Mouse (Mus musculus) hindbrain, embryonic 13.5 days (tissue): ENCODE measurements at regions not wholly inside any gene's neighbourhood (a gene's known extent, or its start where the extent isn't known, plus 50 kb on each side); places are given as distances from the start of the nearest gene placed in this dataset.

Experiments used
- ATAC-seq: fragments of 200-750 bp; cut with Nextera tagmentation; 2 replicates; pipeline ENCODE4 v1.8.0; 2017; ENCODE audit warnings: moderate TSS enrichment; ENCODE audit not compliant: low FRiP score
- H3K27ac ChIP-seq: fragments of 300-500 bp; sonication (generic); 2 replicates; pipeline ENCODE4 v1.5.1; 2015; ENCODE audit warnings: inconsistent platforms, mild to moderate bottlenecking, moderate library complexity
- H3K27me3 ChIP-seq: fragments of 300-500 bp; sonication (generic); 2 replicates; pipeline ENCODE4 v1.6.1; 2015; ENCODE audit warnings: mild to moderate bottlenecking, inconsistent platforms
- H3K36me3 ChIP-seq: fragments of 300-500 bp; sonication (generic); 2 replicates; pipeline ENCODE4 v1.6.1; 2015; ENCODE audit warnings: mild to moderate bottlenecking, inconsistent platforms
- H3K4me1 ChIP-seq: fragments of 300-500 bp; sonication (generic); replicated peaks from 2 replicates; pipeline ENCODE4 v1.6.1; 2015; ENCODE audit warnings: inconsistent platforms
- H3K4me2 ChIP-seq: fragments of 300-500 bp; sonication (generic); 2 replicates; pipeline ENCODE4 v1.6.1; 2015; ENCODE audit warnings: inconsistent platforms, mild to moderate bottlenecking, moderate library complexity
- H3K4me3 ChIP-seq: fragments of 300-500 bp; sonication (generic); 2 replicates; pipeline ENCODE4 v1.5.1; 2015; ENCODE audit warnings: mild to moderate bottlenecking, inconsistent platforms
- H3K9ac ChIP-seq: fragments of 300-500 bp; sonication (generic); 2 replicates; pipeline ENCODE4 v1.6.1; 2015; ENCODE audit warnings: mild to moderate bottlenecking, inconsistent platforms
- H3K9me3 ChIP-seq: fragments of 300-500 bp; sonication (generic); 2 replicates; pipeline ENCODE4 v1.6.1; 2016; ENCODE audit warnings: inconsistent platforms
- WGBS: fragments of 180-500 bp; shearing (Covaris S2); methylation state at CpG from one replicate; pipeline ENCODE4 v1.1.7; 2015; 5-methylcytosine and 5-hydroxymethylcytosine counted together

GRCm38 (mm10) chr9:31971801-31972628, 58.8 kb upstream of the Barx2 start:
- no peaks in the 10 kb centered on the region for H3K36me3 ChIP-seq
- peaks cover 16% of the 10 kb centered on the region for H3K4me1 ChIP-seq
- peak; percentile 96 for ATAC-seq
- 12% methylated on average over 7 of the region's 7 CpGs for WGBS
- H3K27ac ChIP-seq = 0 out of 2 replicates have a peak overlapping the region, but pooled peaks have one; percentile 44
- no peaks in the 10 kb centered on the region for H3K27me3 ChIP-seq
- H3K9me3 ChIP-seq = no peaks in the 10 kb centered on the region
- no peak overlapping the region for H3K4me2 ChIP-seq
- no peak overlapping the region for H3K4me3 ChIP-seq
- H3K9ac ChIP-seq = 0 out of 2 replicates have a peak overlapping the region, but pooled peaks have one; percentile 39

GRCm38 (mm10) chr9:31972629-31972993, 59.3 kb upstream of the Barx2 start:
- 60% methylated on average over 6 of the region's 6 CpGs for WGBS
- H3K9me3 ChIP-seq = no peaks in the 10 kb centered on the region
- peak; percentile 51; the same call in 1 of the 2 replicates for ATAC-seq
- peaks cover 16% of the 10 kb centered on the region for H3K4me1 ChIP-seq
- 0 out of 2 replicates have a peak overlapping the region, but pooled peaks have one; percentile 39 for H3K9ac ChIP-seq
- H3K27me3 ChIP-seq = no peaks in the 10 kb centered on the region
- H3K27ac ChIP-seq = 0 out of 2 replicates have a peak overlapping the region, but pooled peaks have one; percentile 44
- no peaks in the 10 kb centered on the region for H3K36me3 ChIP-seq
- no peak overlapping the region for H3K4me3 ChIP-seq
- no peak overlapping the region for H3K4me2 ChIP-seq

GRCm38 (mm10) chr9:31976191-31976590, 62.9 kb upstream of the Barx2 start:
- 28% methylated on average over 2 of the region's 2 CpGs for WGBS
- H3K27me3 ChIP-seq = no peaks in the 10 kb centered on the region
- no peak for ATAC-seq
- H3K9me3 ChIP-seq = 0 out of 2 replicates have a peak, but pooled peaks cover 3% of the 10 kb centered on the region
- H3K4me3 ChIP-seq = no peak overlapping the region
- no peak overlapping the region for H3K27ac ChIP-seq
- H3K4me2 ChIP-seq = no peak overlapping the region
- no peaks in the 10 kb centered on the region for H3K36me3 ChIP-seq
- H3K4me1 ChIP-seq = peaks cover 16% of the 10 kb centered on the region
- H3K9ac ChIP-seq = no peak overlapping the region

GRCm38 (mm10) chr9:31978071-31978470, 64.8 kb upstream of the Barx2 start:
- Histone ChIP-seq H3K27me3 (no peaks in the 10 kb centered on the region), H3K4me3 (no peak overlapping the region), H3K4me2 (no peak overlapping the region), H3K36me3 (no peaks in the 10 kb centered on the region), H3K4me1 (no peaks in the 10 kb centered on the region), H3K9ac (no peak overlapping the region), H3K27ac (no peak overlapping the region), H3K9me3 (0 out of 2 replicates have a peak, but pooled peaks cover 3% of the 10 kb centered on the region)
- 86% methylated on average over 2 of the region's 2 CpGs for WGBS
- no peak for ATAC-seq

- Histone ChIP-seq H3K9ac (no peak overlapping the region), H3K4me1 (no peaks in the 10 kb centered on the region)
- ATAC-seq = no peak
These were observed 65.9 kb upstream of the Barx2 start for GRCm38 (mm10) chr9:31979211-31979610.

GRCm38 (mm10) chr9:31980459-31980858, 67.2 kb upstream of the Barx2 start:
- H3K9ac ChIP-seq = no peak overlapping the region
- no peaks in the 10 kb centered on the region for H3K36me3 ChIP-seq
- no peak overlapping the region for H3K27ac ChIP-seq
- WGBS = 97% methylated on average over 5 of the region's 5 CpGs
- 0 out of 2 replicates have a peak, but pooled peaks cover 3% of the 10 kb centered on the region for H3K9me3 ChIP-seq
- ATAC-seq = no peak
- H3K4me1 ChIP-seq = no peaks in the 10 kb centered on the region
- H3K27me3 ChIP-seq = no peaks in the 10 kb centered on the region
- H3K4me2 ChIP-seq = no peak overlapping the region
- no peak overlapping the region for H3K4me3 ChIP-seq

More at GRCm38 (mm10) chr9:31979211-31979610, 65.9 kb upstream of the Barx2 start:
- Histone ChIP-seq H3K4me3 (no peak overlapping the region), H3K27me3 (no peaks in the 10 kb centered on the region), H3K36me3 (no peaks in the 10 kb centered on the region), H3K4me2 (no peak overlapping the region), H3K9me3 (0 out of 2 replicates have a peak, but pooled peaks cover 3% of the 10 kb centered on the region), H3K27ac (no peak overlapping the region)
- WGBS = 93% methylated on average over 3 of the region's 3 CpGs

GRCm38 (mm10) chr9:31983759-31984586, 70.7 kb upstream of the Barx2 start:
- Histone ChIP-seq H3K9me3 (no peaks in the 10 kb centered on the region), H3K36me3 (no peaks in the 10 kb centered on the region), H3K4me2 (no peak overlapping the region), H3K27ac (no peak overlapping the region), H3K27me3 (no peaks in the 10 kb centered on the region), H3K4me1 (peaks cover 3% of the 10 kb centered on the region), H3K4me3 (no peak overlapping the region), H3K9ac (no peak overlapping the region)
- WGBS = 65% methylated on average over 12 of the region's 12 CpGs
- ATAC-seq = no peak

- Histone ChIP-seq H3K36me3 (no peaks in the 10 kb centered on the region), H3K4me3 (no peak overlapping the region), H3K27me3 (no peaks in the 10 kb centered on the region), H3K4me2 (no peak overlapping the region), H3K9me3 (no peaks in the 10 kb centered on the region), H3K9ac (no peak overlapping the region), H3K27ac (no peak overlapping the region), H3K4me1 (peaks cover 15% of the 10 kb centered on the region)
- ATAC-seq = no peak
- WGBS = 61% methylated on average over 7 of the region's 7 CpGs
These were observed 75.6 kb upstream of the Barx2 start for GRCm38 (mm10) chr9:31988826-31989225.

GRCm38 (mm10) chr9:31989581-31990360, 76.5 kb upstream of the Barx2 start:
- peaks cover 15% of the 10 kb centered on the region for H3K4me1 ChIP-seq
- no peak overlapping the region for H3K4me2 ChIP-seq
- H3K36me3 ChIP-seq = no peaks in the 10 kb centered on the region
- 32% methylated on average over 17 of the region's 17 CpGs for WGBS
- no peak for ATAC-seq
- H3K4me3 ChIP-seq = no peak overlapping the region
- H3K9ac ChIP-seq = no peak overlapping the region
- no peaks in the 10 kb centered on the region for H3K27me3 ChIP-seq
- H3K9me3 ChIP-seq = no peaks in the 10 kb centered on the region
- no peak overlapping the region for H3K27ac ChIP-seq

GRCm38 (mm10) chr9:31990456-31990855, 77.2 kb upstream of the Barx2 start:
- Histone ChIP-seq H3K9ac (no peak overlapping the region), H3K9me3 (no peaks in the 10 kb centered on the region), H3K4me3 (no peak overlapping the region), H3K4me2 (no peak overlapping the region), H3K36me3 (no peaks in the 10 kb centered on the region), H3K27me3 (no peaks in the 10 kb centered on the region), H3K4me1 (peaks cover 15% of the 10 kb centered on the region), H3K27ac (no peak overlapping the region)
- WGBS = 86% methylated on average over 4 of the region's 4 CpGs
- no peak for ATAC-seq

- Histone ChIP-seq H3K9ac (no peak overlapping the region), H3K4me1 (peaks cover 21% of the 10 kb centered on the region), H3K4me3 (no peak overlapping the region), H3K27ac (no peak overlapping the region), H3K4me2 (no peak overlapping the region), H3K27me3 (no peaks in the 10 kb centered on the region), H3K36me3 (no peaks in the 10 kb centered on the region), H3K9me3 (no peaks in the 10 kb centered on the region)
- no peak for ATAC-seq
- WGBS = 81% methylated on average over 7 of the region's 7 CpGs
These were observed 80.7 kb upstream of the Barx2 start for GRCm38 (mm10) chr9:31993631-31994601.
